In genomic region chr5:54267905-54268590, GRCm38 (mm10) we compare ENCODE assay signal across 28 mouse cellular contexts.
A peak's percentile ranks its signal among the peaks of the same experiment; 100 is the strongest.
DNase-seq lines count a peak whose midpoint lies in the region; ATAC-seq and TF ChIP-seq lines count a peak whose summit lies in the region.
"Had no signal": no experiment of that assay in that cellular context is flagged by ENCODE, and none has a peak within 500 bp of the region (broad histone marks: within the 10 kb centered on the region; RNA-seq: fewer than 3 reads in every experiment).

No protein-coding gene starts in this region.

- ATAC-seq in hindbrain, embryonic 15.5 days (ENCODE audit: low FRiP score, low read depth) = 0 out of 2 replicates have a peak, but pooled peaks have one; percentile 34
- ATAC-seq in hindbrain, embryonic 16.5 days = no peak
- no peak for ATAC-seq in midbrain, postnatal 0 days (ENCODE audit: low FRiP score)

- no peak for TF ChIP-seq CTCF in midbrain, postnatal 0 days (IDR thresholded peaks at IDR 0.05)

- no peak overlapping the region for H3K4me3 ChIP-seq in hindbrain, embryonic 15.5 days
- no peak overlapping the region for H3K4me3 ChIP-seq in hindbrain, embryonic 16.5 days (ENCODE audit: low read length)
- H3K4me3 ChIP-seq in midbrain, postnatal 0 days (ENCODE audit: low read depth, low read length) = no peak overlapping the region
- H3K4me3 ChIP-seq: embryonic facial prominence, embryonic 10.5 days; embryonic facial prominence, embryonic 15.5 days; heart, embryonic 12.5 days; kidney, embryonic 15.5 days; left cerebral cortex, adult 2 months; limb, embryonic 12.5 days; liver, embryonic 15.5 days; lung, embryonic 15.5 days; neural tube, embryonic 13.5 days had no signal

- peak; percentile 20 to 30 for DNase-seq in cerebellum, postnatal 14 days
- DNase-seq in cerebellum, adult 11 months = no peak
- DNase-seq in brain, embryonic 18.5 days (ENCODE audit: low read depth, low spot score) = peak; percentile 24
- DNase-seq in midbrain, postnatal 0 days (ENCODE audit: low spot score) = peak; percentile 31
- no peak for DNase-seq in kidney, adult 8-10 months
- DNase-seq: adrenal gland, adult 8-10 months; cerebellum, adult 18-20 months; cerebellum, postnatal 25 days; gastrocnemius, postnatal 25 days; heart, adult 18-20 months; kidney, adult 11 months; kidney, postnatal 25 days; right cerebral cortex, postnatal 4 days; thymus, adult 18-20 months; thymus, postnatal 25 days had no signal

- no peak overlapping the region for H3K9ac ChIP-seq in hindbrain, embryonic 15.5 days
- H3K9ac ChIP-seq in hindbrain, embryonic 16.5 days (ENCODE audit: low read depth, low read length) = no peak overlapping the region
- no peak overlapping the region for H3K9ac ChIP-seq in midbrain, postnatal 0 days (replicated peaks; ENCODE audit: low read length, poor library complexity, severe bottlenecking)
- H3K9ac ChIP-seq: embryonic facial prominence, embryonic 15.5 days; heart, embryonic 12.5 days; kidney, embryonic 15.5 days; limb, embryonic 12.5 days; liver, embryonic 15.5 days; lung, embryonic 15.5 days; neural tube, embryonic 13.5 days had no signal

- H3K4me1 ChIP-seq in hindbrain, embryonic 15.5 days (replicated peaks) = peaks cover 8% of the 10 kb centered on the region; the same call in 1 of the 2 replicates
- no peaks in the 10 kb centered on the region for H3K4me1 ChIP-seq in hindbrain, embryonic 16.5 days (ENCODE audit: control insufficient read depth, insufficient read depth, low read depth, low read length)
- H3K4me1 ChIP-seq in midbrain, postnatal 0 days (ENCODE audit: insufficient read depth, low read length) = no peaks in the 10 kb centered on the region
- H3K4me1 ChIP-seq: embryonic facial prominence, embryonic 10.5 days; embryonic facial prominence, embryonic 15.5 days; kidney, embryonic 15.5 days; liver, embryonic 15.5 days; lung, embryonic 15.5 days had no signal

- H3K27ac ChIP-seq in hindbrain, embryonic 15.5 days (replicated peaks) = no peak overlapping the region
- no peak overlapping the region for H3K27ac ChIP-seq in hindbrain, embryonic 16.5 days (ENCODE audit: low read depth, low read length)
- H3K27ac ChIP-seq in midbrain, postnatal 0 days (ENCODE audit: low read depth, low read length) = no peak overlapping the region
- H3K27ac ChIP-seq: embryonic facial prominence, embryonic 10.5 days; embryonic facial prominence, embryonic 15.5 days; kidney, embryonic 15.5 days; left cerebral cortex, adult 2 months; limb, embryonic 12.5 days; liver, embryonic 15.5 days; lung, embryonic 15.5 days; neural tube, embryonic 13.5 days; stomach, postnatal 0 days had no signal

- H3K27me3 ChIP-seq in hindbrain, embryonic 15.5 days = no peaks in the 10 kb centered on the region
- no peaks in the 10 kb centered on the region for H3K27me3 ChIP-seq in hindbrain, embryonic 16.5 days (replicated peaks; ENCODE audit: control insufficient read depth, insufficient read depth, low read length)
- H3K27me3 ChIP-seq in midbrain, postnatal 0 days (ENCODE audit: insufficient read depth, low read length) = no peaks in the 10 kb centered on the region
- H3K27me3 ChIP-seq: embryonic facial prominence, embryonic 15.5 days; heart, embryonic 12.5 days; kidney, embryonic 15.5 days; limb, embryonic 12.5 days; liver, embryonic 15.5 days; lung, embryonic 15.5 days; neural tube, embryonic 13.5 days had no signal

- no peak overlapping the region for H3K4me2 ChIP-seq in hindbrain, embryonic 15.5 days
- H3K4me2 ChIP-seq in hindbrain, embryonic 16.5 days (ENCODE audit: low read length) = no peak overlapping the region
- H3K4me2 ChIP-seq in midbrain, postnatal 0 days (ENCODE audit: low read depth, low read length, poor library complexity, severe bottlenecking) = no peak overlapping the region
- H3K4me2 ChIP-seq: embryonic facial prominence, embryonic 15.5 days; heart, embryonic 12.5 days; kidney, embryonic 15.5 days; limb, embryonic 12.5 days; liver, embryonic 15.5 days; lung, embryonic 15.5 days; neural tube, embryonic 13.5 days had no signal

- WGBS in hindbrain, embryonic 15.5 days = 58% methylated on average over 10 of the region's 10 CpGs
- 45% methylated on average over 10 of the region's 10 CpGs for WGBS in hindbrain, embryonic 16.5 days
- 39% methylated on average over 10 of the region's 10 CpGs for WGBS in midbrain, postnatal 0 days

- no peaks in the 10 kb centered on the region for H3K9me3 ChIP-seq in hindbrain, embryonic 15.5 days
- peaks cover 5% of the 10 kb centered on the region for H3K9me3 ChIP-seq in hindbrain, embryonic 16.5 days (ENCODE audit: control insufficient read depth, low read length)
- H3K9me3 ChIP-seq in midbrain, postnatal 0 days (ENCODE audit: low read length) = 0 out of 2 replicates have a peak, but pooled peaks cover 3% of the 10 kb centered on the region
- H3K9me3 ChIP-seq: embryonic facial prominence, embryonic 10.5 days; embryonic facial prominence, embryonic 15.5 days; G1E; kidney, embryonic 15.5 days; limb, embryonic 12.5 days; liver, embryonic 15.5 days; lung, embryonic 15.5 days had no signal

- H3K36me3 ChIP-seq in hindbrain, embryonic 15.5 days = no peaks in the 10 kb centered on the region
- H3K36me3 ChIP-seq in hindbrain, embryonic 16.5 days (ENCODE audit: control insufficient read depth, insufficient read depth, low read length) = no peaks in the 10 kb centered on the region
- no peaks in the 10 kb centered on the region for H3K36me3 ChIP-seq in midbrain, postnatal 0 days (ENCODE audit: insufficient read depth, low read length)
- H3K36me3 ChIP-seq: embryonic facial prominence, embryonic 10.5 days; embryonic facial prominence, embryonic 15.5 days; G1E; heart, embryonic 12.5 days; kidney, embryonic 15.5 days; limb, embryonic 12.5 days; liver, embryonic 15.5 days; lung, embryonic 15.5 days; neural tube, embryonic 13.5 days had no signal

Comparison
In these comparisons a context has a peak if more than half of its experiments do, and no peak if none do; other contexts are left out.
1. DNase-seq: peak in cerebellum, postnatal 14 days (2 of 2), brain, embryonic 18.5 days (single experiment) and midbrain, postnatal 0 days (single experiment); none in cerebellum, adult 11 months (single experiment) and kidney, adult 8-10 months (0 of 2).